ENCODE assay signal across 21 mouse cellular contexts in the genomic region with DNA sequence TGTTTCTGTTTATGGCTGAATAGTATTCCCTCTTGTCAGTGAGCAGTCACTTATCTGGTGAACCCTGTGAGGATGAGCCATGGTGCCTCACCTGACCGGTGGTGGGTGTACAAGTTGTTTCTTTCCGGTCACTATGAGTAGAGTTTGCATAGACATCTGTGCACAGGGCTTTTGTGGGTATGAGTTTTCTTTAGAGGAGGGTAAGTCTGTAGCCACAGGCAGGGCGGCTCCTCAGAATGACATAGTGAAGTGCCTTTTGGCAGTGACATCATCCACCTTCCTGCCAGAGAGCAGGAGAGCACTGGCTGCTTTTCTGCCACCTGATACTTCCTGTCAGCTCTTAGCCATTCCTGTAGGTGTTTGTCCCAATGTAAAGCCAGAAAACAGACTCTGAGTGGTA. TPM values are rescaled to one million over a fixed set of nuclear protein-coding genes. Genes with fewer than 3 reads are reported as not detected.
DNase-seq lines count a peak whose midpoint lies in the region; ATAC-seq lines count a peak whose summit lies in the region.
"Had no signal": no experiment of that assay in that cellular context is flagged by ENCODE, and none has a peak within 500 bp of the region (broad histone marks: within the 10 kb centered on the region; RNA-seq: fewer than 3 reads in every experiment).

No protein-coding gene starts in this region.

- no peak overlapping the region for H3K4me2 ChIP-seq in lung, embryonic 16.5 days (ENCODE audit: low read depth, low read length)
- no peak overlapping the region for H3K4me2 ChIP-seq in forebrain, embryonic 12.5 days
- H3K4me2 ChIP-seq: embryonic facial prominence, embryonic 15.5 days; forebrain, embryonic 15.5 days; heart, embryonic 13.5 days; hindbrain, embryonic 12.5 days; midbrain, embryonic 12.5 days had no signal

- no peaks in the 10 kb centered on the region for H3K36me3 ChIP-seq in lung, embryonic 16.5 days (ENCODE audit: control insufficient read depth, insufficient read depth, low read length)
- no peaks in the 10 kb centered on the region for H3K36me3 ChIP-seq in forebrain, embryonic 12.5 days (replicated peaks)
- H3K36me3 ChIP-seq: embryonic facial prominence, embryonic 15.5 days; forebrain, embryonic 15.5 days; heart, embryonic 13.5 days; hindbrain, embryonic 12.5 days; midbrain, embryonic 12.5 days had no signal

- no peaks in the 10 kb centered on the region for H3K27me3 ChIP-seq in lung, embryonic 16.5 days (ENCODE audit: control insufficient read depth, insufficient read depth, low read depth, low read length)
- no peaks in the 10 kb centered on the region for H3K27me3 ChIP-seq in forebrain, embryonic 12.5 days
- H3K27me3 ChIP-seq: embryonic facial prominence, embryonic 15.5 days; forebrain, embryonic 15.5 days; heart, embryonic 13.5 days; hindbrain, embryonic 12.5 days had no signal

- WGBS in lung, embryonic 16.5 days = 72% methylated on average over 3 of the region's 3 CpGs
- 86% methylated on average over 3 of the region's 3 CpGs for WGBS in forebrain, embryonic 12.5 days

- peaks cover 26% of the 10 kb centered on the region for H3K4me1 ChIP-seq in lung, embryonic 16.5 days (replicated peaks; ENCODE audit: control insufficient read depth, insufficient read depth, low read length)
- H3K4me1 ChIP-seq in forebrain, embryonic 12.5 days = no peaks in the 10 kb centered on the region
- H3K4me1 ChIP-seq: embryonic facial prominence, embryonic 15.5 days; forebrain, embryonic 15.5 days; hindbrain, embryonic 12.5 days; midbrain, embryonic 12.5 days had no signal

- peak overlapping the region; percentile 89 for H3K27ac ChIP-seq in lung, embryonic 16.5 days (ENCODE audit: low read length)
- H3K27ac ChIP-seq in forebrain, embryonic 12.5 days = no peak overlapping the region
- H3K27ac ChIP-seq: embryonic facial prominence, embryonic 15.5 days; forebrain, embryonic 15.5 days; heart, adult 2 months; heart, embryonic 13.5 days; hindbrain, embryonic 12.5 days; midbrain, embryonic 12.5 days had no signal

- DNase-seq in lung, postnatal 14 days = no peak
- peak; percentile 42 for DNase-seq in CD4-positive helper T cell, adult 2 months (ENCODE audit: low read depth, low spot score)
- DNase-seq in T-cell, adult 2 months (ENCODE audit: low spot score) = peak; percentile 62
- DNase-seq in thymus, postnatal 14 days = no peak
- no peak for DNase-seq in left cerebral cortex, adult 11 months (ENCODE audit: low spot score)
- DNase-seq: adrenal gland, postnatal 25 days; cerebellum, adult 9-11 months; gastrocnemius, postnatal 36 days; heart, adult 2 months; kidney, adult 8-10 months; kidney, postnatal 10 days had no signal

- no peaks in the 10 kb centered on the region for H3K9me3 ChIP-seq in lung, embryonic 16.5 days (ENCODE audit: control insufficient read depth, low read length)
- H3K9me3 ChIP-seq in forebrain, embryonic 12.5 days = no peaks in the 10 kb centered on the region
- H3K9me3 ChIP-seq: embryonic facial prominence, embryonic 15.5 days; forebrain, embryonic 15.5 days; heart, embryonic 13.5 days; hindbrain, embryonic 12.5 days; midbrain, embryonic 12.5 days had no signal

- no peak overlapping the region for H3K4me3 ChIP-seq in lung, embryonic 16.5 days (ENCODE audit: low read length)
- H3K4me3 ChIP-seq in forebrain, embryonic 12.5 days (replicated peaks) = no peak overlapping the region
- H3K4me3 ChIP-seq: embryonic facial prominence, embryonic 15.5 days; forebrain, embryonic 15.5 days; heart, adult 2 months; heart, embryonic 13.5 days; hindbrain, embryonic 12.5 days; midbrain, embryonic 12.5 days had no signal

- H3K9ac ChIP-seq in lung, embryonic 16.5 days (ENCODE audit: low read length) = no peak overlapping the region
- H3K9ac ChIP-seq in forebrain, embryonic 12.5 days = no peak overlapping the region
- H3K9ac ChIP-seq: embryonic facial prominence, embryonic 15.5 days; forebrain, embryonic 15.5 days; heart, embryonic 13.5 days; hindbrain, embryonic 12.5 days; midbrain, embryonic 12.5 days had no signal

- ATAC-seq in lung, embryonic 16.5 days (ENCODE audit: low read depth) = no peak
- ATAC-seq in forebrain, embryonic 12.5 days (ENCODE audit: low FRiP score) = no peak
- ATAC-seq: forebrain, embryonic 15.5 days had no signal

RNA-seq across cellular contexts. Expression of gene Rbbp8nl, which starts 15.8 kb away (rescaled TPM):
- polyA plus RNA-seq in lung, embryonic 16.5 days (2015; fragmentation: Nextera tagmentation; extraction: Ambion mirVana) = 2.7 and 2.8 TPM in 2 replicates
- polyA plus RNA-seq in forebrain, embryonic 12.5 days (2016; fragmentation: Nextera tagmentation; extraction: Ambion mirVana) = 0.10 and 0.13 TPM in 2 replicates
- polyA plus RNA-seq: forebrain, embryonic 15.5 days; heart, adult 2 months; liver, adult 2 months; liver, embryonic 16.5 days had no signal

RNA-seq across cellular contexts. Expression of gene Gata5, which starts 29.0 kb away (rescaled TPM):
- polyA plus RNA-seq in lung, embryonic 16.5 days (2015; fragmentation: Nextera tagmentation; extraction: Ambion mirVana) = 23.2 and 25.3 TPM in 2 replicates
- not detected in 2 replicates for polyA plus RNA-seq in forebrain, embryonic 12.5 days (2016; fragmentation: Nextera tagmentation; extraction: Ambion mirVana)
- polyA plus RNA-seq: embryonic facial prominence, embryonic 15.5 days; forebrain, embryonic 15.5 days; midbrain, embryonic 12.5 days; thymus, postnatal 0 days had no signal

RNA-seq across cellular contexts. Expression of gene Cables2, which starts 32.2 kb away (rescaled TPM):
- polyA plus RNA-seq in lung, embryonic 16.5 days (2015; fragmentation: Nextera tagmentation; extraction: Ambion mirVana) = 6.3 and 8.4 TPM in 2 replicates
- polyA plus RNA-seq in forebrain, embryonic 12.5 days (2016; fragmentation: Nextera tagmentation; extraction: Ambion mirVana) = 17.7 and 20.8 TPM in 2 replicates

RNA-seq across cellular contexts. Expression of gene Rps21, which starts 48.3 kb away (rescaled TPM):
- 455 and 526 TPM in 2 replicates for polyA plus RNA-seq in lung, embryonic 16.5 days (2015; fragmentation: Nextera tagmentation; extraction: Ambion mirVana)
- 464 and 488 TPM in 2 replicates for polyA plus RNA-seq in forebrain, embryonic 12.5 days (2016; fragmentation: Nextera tagmentation; extraction: Ambion mirVana)

Comparison
In these comparisons a context has a peak if more than half of its experiments do, and no peak if none do; other contexts are left out.
1. DNase-seq: peak in CD4-positive helper T cell, adult 2 months (single experiment) and T-cell, adult 2 months (single experiment); none in lung, postnatal 14 days (single experiment), thymus, postnatal 14 days (single experiment) and left cerebral cortex, adult 11 months (single experiment).
2. RNA of gene Gata5, which starts 29.0 kb away (polyA plus RNA-seq): 23.2 to 25.3 TPM in lung, embryonic 16.5 days; not detected in forebrain, embryonic 12.5 days; every median in the first group is over 10 times any median in the second.